Mouse (Mus musculus): ENCODE measurements around the gene Polm. TPM values are rescaled to one million over a fixed set of nuclear protein-coding genes. Genes with fewer than 3 reads are reported as not detected.

The Polm gene
- polyA plus RNA-seq (2014; fragmentation: Nextera tagmentation; extraction: Ambion mirVana) = 7.0 and 7.1 TPM in 2 replicates

DNA sequence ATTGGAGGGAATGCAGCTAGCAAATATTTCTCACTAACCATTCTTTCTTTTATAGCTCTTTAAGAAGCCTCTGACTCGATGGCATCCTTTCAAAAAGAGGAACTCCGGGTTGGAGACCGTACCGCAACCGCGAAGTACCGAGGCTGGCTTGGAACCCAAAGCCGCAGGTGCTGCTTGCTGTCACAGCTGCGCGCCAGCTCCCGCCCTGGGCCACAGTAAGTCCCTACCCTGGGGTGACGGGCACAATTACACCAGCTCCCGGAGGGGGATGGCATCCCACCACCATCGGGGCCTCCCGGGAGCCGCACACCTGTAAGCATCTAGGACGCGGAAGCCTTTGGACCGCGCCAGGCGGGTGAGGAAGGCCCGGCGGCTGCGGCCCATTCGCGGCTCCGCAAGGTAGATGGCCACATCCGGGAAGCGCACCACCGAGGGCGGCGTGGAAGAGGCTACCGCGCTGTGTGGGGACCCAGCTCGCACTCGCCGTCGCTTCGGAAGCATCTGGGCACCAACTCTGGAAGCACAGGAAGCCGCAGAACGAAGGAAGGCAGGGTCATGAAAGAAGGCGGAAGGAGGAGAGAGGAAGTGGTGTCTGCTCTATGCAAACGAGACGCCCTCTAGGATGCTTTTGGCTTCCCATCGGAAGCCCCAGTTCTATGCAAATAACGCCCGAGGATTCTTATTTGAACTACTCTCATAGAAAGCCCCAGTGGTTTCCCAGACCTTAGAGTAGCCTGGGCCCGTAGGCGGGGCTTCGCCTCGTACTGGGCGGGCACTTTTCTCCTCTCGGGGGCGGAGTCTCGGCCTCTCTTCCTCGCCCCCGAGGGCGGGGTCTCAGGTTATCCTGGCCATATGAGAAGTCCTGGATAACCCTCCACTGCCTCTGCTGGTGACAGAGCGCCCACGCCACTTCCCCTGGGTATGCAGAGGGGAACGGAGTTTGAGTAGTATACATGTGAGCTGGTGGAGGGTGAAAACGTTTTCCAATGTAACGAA lies at the start of gene Polm:
Gene Polm (minus strand): TSS at position 766 of the 996 bp plus-strand sequence.
- Histone ChIP-seq H3K4me3 (ENCODE audit: low read depth, low read length) (peak within 1 kb of the TSS; percentile 72), H3K9ac (replicated peaks; ENCODE audit: low read length) (peak within 1 kb of the TSS; percentile 78), H3K27ac (replicated peaks; ENCODE audit: low read depth, low read length) (no peak within 1 kb of the TSS; the same call in 1 of the 2 replicates), H3K27me3 (ENCODE audit: control insufficient read depth, insufficient read depth, low read length) (no peaks in the 10 kb centered on the region), H3K9me3 (replicated peaks; ENCODE audit: control insufficient read depth, low read length) (no peaks in the 10 kb centered on the region), H3K4me1 (ENCODE audit: control insufficient read depth, insufficient read depth, low read length) (no peaks in the 10 kb centered on the region), H3K36me3 (replicated peaks; ENCODE audit: control insufficient read depth, insufficient read depth, low read depth, low read length) (no peaks in the 10 kb centered on the region; the same call in 1 of the 2 replicates), H3K4me2 (ENCODE audit: low read depth, low read length) (peak within 1 kb of the TSS; percentile 92)
- DNase-seq (ENCODE audit: low spot score) = peak; percentile 98
- under 1% methylated on average over 63 of the region's 63 CpGs for WGBS
- ATAC-seq (replicated peaks; ENCODE audit: insufficient number of reproducible peaks, low FRiP score, low TSS enrichment, low read depth) = peak; percentile 93

DNA sequence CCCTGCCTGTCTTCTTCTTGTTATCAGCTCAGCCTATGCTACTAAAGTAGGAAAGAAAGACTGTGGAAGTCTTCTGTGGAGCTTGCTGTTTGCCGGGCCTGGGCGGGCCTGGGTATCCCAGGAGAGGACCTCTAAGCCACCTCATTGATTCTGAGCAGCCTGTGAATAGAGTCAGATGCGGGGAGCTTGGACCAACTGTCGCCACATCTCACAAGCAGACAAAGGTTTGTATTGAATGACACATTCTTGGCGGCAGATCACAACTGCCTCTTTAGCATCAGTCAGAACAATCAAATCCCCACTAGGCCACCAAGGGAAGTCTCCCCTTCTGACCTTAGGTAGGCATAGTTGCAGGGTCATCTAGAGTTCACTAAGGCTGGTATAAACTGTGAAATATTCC lies 49.4 kb upstream of the Polm start:
- DNase-seq (ENCODE audit: low spot score) = no peak
- ATAC-seq (replicated peaks; ENCODE audit: insufficient number of reproducible peaks, low FRiP score, low TSS enrichment, low read depth) = no peak
- Histone ChIP-seq H3K4me3 (ENCODE audit: low read depth, low read length) (no peak overlapping the region), H3K36me3 (replicated peaks; ENCODE audit: control insufficient read depth, insufficient read depth, low read depth, low read length) (no peaks in the 10 kb centered on the region), H3K4me2 (ENCODE audit: low read depth, low read length) (no peak overlapping the region), H3K27ac (replicated peaks; ENCODE audit: low read depth, low read length) (0 out of 2 replicates have a peak overlapping the region, but pooled peaks have one; percentile 4), H3K9ac (replicated peaks; ENCODE audit: low read length) (no peak overlapping the region), H3K9me3 (replicated peaks; ENCODE audit: control insufficient read depth, low read length) (no peaks in the 10 kb centered on the region), H3K4me1 (ENCODE audit: control insufficient read depth, insufficient read depth, low read length) (peaks cover 3% of the 10 kb centered on the region; the same call in 1 of the 2 replicates), H3K27me3 (ENCODE audit: control insufficient read depth, insufficient read depth, low read length) (no peaks in the 10 kb centered on the region)
- WGBS = 38% methylated on average over 5 of the region's 5 CpGs

DNA sequence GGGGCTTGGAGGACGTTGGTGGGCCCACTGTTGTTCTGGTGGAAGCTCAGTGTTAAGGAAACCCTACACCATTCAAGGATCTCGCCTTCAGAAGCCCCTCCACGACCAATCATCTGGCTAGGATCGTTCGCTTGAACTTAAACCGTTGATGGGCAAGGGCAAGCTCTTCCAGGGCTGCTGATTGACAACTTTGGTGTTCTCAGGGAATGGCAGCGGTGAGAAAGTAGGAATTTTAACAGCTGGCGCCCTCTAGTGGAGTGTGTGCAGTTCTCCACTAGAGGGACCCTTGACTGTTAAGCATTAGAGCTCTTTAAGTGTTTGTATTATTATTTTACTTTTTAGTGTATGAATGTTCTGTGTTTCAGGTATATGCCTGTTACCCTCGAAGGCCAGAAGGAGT lies 48.4 kb upstream of the Polm start:
- Histone ChIP-seq H3K27me3 (ENCODE audit: control insufficient read depth, insufficient read depth, low read length) (no peaks in the 10 kb centered on the region), H3K36me3 (replicated peaks; ENCODE audit: control insufficient read depth, insufficient read depth, low read depth, low read length) (no peaks in the 10 kb centered on the region), H3K27ac (replicated peaks; ENCODE audit: low read depth, low read length) (no peak overlapping the region), H3K9me3 (replicated peaks; ENCODE audit: control insufficient read depth, low read length) (no peaks in the 10 kb centered on the region), H3K4me2 (ENCODE audit: low read depth, low read length) (no peak overlapping the region), H3K4me3 (ENCODE audit: low read depth, low read length) (no peak overlapping the region), H3K9ac (replicated peaks; ENCODE audit: low read length) (no peak overlapping the region), H3K4me1 (ENCODE audit: control insufficient read depth, insufficient read depth, low read length) (peaks cover 3% of the 10 kb centered on the region; the same call in 1 of the 2 replicates)
- DNase-seq (ENCODE audit: low spot score) (peak; percentile 86), ATAC-seq (replicated peaks; ENCODE audit: insufficient number of reproducible peaks, low FRiP score, low TSS enrichment, low read depth) (no peak)
- 23% methylated on average over 9 of the region's 9 CpGs for WGBS

DNA sequence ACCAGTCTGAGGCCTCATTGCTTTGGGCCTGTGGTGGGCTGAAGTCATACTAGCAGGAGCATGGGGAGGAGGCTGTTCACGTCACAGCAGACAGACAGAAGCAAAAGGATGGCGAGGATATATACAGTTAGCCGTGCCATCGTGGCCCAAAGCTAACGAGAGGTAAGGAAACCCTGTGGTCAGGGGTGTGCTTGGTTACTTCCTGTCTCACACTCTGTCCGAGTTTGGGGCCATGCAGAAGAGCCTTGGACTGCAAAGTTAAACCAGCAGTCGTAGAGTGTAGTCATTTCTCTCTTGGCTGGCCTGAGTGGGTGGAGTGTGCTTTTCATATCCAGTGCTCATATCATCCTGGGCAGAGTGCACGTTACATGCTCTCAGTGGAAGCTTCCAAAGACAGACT lies 44.7 kb upstream of the Polm start:
- ATAC-seq (replicated peaks; ENCODE audit: insufficient number of reproducible peaks, low FRiP score, low TSS enrichment, low read depth) = no peak
- Histone ChIP-seq H3K36me3 (replicated peaks; ENCODE audit: control insufficient read depth, insufficient read depth, low read depth, low read length) (no peaks in the 10 kb centered on the region), H3K27ac (replicated peaks; ENCODE audit: low read depth, low read length) (no peak overlapping the region), H3K4me1 (ENCODE audit: control insufficient read depth, insufficient read depth, low read length) (no peaks in the 10 kb centered on the region), H3K9me3 (replicated peaks; ENCODE audit: control insufficient read depth, low read length) (no peaks in the 10 kb centered on the region), H3K9ac (replicated peaks; ENCODE audit: low read length) (no peak overlapping the region), H3K4me2 (ENCODE audit: low read depth, low read length) (no peak overlapping the region), H3K27me3 (ENCODE audit: control insufficient read depth, insufficient read depth, low read length) (no peaks in the 10 kb centered on the region), H3K4me3 (ENCODE audit: low read depth, low read length) (no peak overlapping the region)
- DNase-seq (ENCODE audit: low spot score) = no peak
- WGBS = 78% methylated on average over 8 of the region's 8 CpGs

DNA sequence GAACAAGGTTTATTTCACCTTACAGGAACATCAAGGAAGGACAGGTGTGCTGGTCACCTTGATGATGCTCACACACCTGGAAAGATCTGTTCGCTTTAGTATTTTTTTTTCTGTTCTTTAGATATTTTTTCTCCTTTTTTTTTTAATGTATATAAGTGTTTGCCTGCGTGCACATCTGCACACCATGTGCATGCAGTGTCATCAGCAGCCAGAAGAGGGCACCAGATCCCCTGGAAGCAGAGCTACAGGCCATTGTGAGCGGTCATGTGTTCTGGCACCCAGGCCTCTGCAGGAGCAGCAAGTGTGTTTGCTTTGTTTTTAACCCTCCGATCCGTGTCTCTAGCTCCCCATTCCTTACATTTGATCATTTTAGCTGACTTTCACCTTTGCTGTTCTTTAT lies 42.1 kb upstream of the Polm start:
- 44% methylated on average over 5 of the region's 5 CpGs for WGBS
- ATAC-seq (replicated peaks; ENCODE audit: insufficient number of reproducible peaks, low FRiP score, low TSS enrichment, low read depth) = no peak
- H3K4me1 ChIP-seq (ENCODE audit: control insufficient read depth, insufficient read depth, low read length) = peaks cover 5% of the 10 kb centered on the region; the same call in 1 of the 2 replicates
- no peaks in the 10 kb centered on the region for H3K9me3 ChIP-seq (replicated peaks; ENCODE audit: control insufficient read depth, low read length)
- no peak overlapping the region for H3K4me3 ChIP-seq (ENCODE audit: low read depth, low read length)
- peak; percentile 71 for DNase-seq (ENCODE audit: low spot score)
- no peak overlapping the region for H3K27ac ChIP-seq (replicated peaks; ENCODE audit: low read depth, low read length)
- no peak overlapping the region for H3K4me2 ChIP-seq (ENCODE audit: low read depth, low read length)
- no peaks in the 10 kb centered on the region; the same call in 1 of the 2 replicates for H3K36me3 ChIP-seq (replicated peaks; ENCODE audit: control insufficient read depth, insufficient read depth, low read depth, low read length)
- H3K9ac ChIP-seq (replicated peaks; ENCODE audit: low read length) = no peak overlapping the region
- no peaks in the 10 kb centered on the region for H3K27me3 ChIP-seq (ENCODE audit: control insufficient read depth, insufficient read depth, low read length)

DNA sequence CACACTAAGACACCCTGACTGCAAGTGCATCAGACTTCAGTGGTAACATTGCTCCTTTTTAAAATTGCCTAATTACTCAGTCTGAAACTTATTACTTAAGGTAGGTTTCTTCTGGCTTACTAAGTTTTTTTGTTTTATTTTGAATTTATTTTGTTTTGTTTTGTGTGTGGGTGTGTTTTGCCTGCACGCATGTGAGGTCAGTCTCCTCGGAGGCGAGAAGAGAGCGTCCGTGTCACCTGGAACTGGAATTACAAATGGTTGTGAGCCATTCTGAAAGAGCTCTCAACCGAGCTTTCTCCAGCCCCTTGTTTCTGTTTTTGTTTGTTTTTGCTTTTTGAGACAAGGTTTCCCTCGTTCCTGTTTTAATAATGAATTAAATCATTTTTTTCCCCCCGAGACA lies 40.8 kb upstream of the Polm start:
- peaks cover 5% of the 10 kb centered on the region; the same call in 1 of the 2 replicates for H3K4me1 ChIP-seq (ENCODE audit: control insufficient read depth, insufficient read depth, low read length)
- H3K4me3 ChIP-seq (ENCODE audit: low read depth, low read length) = peak overlapping the region; percentile 63
- ATAC-seq (replicated peaks; ENCODE audit: insufficient number of reproducible peaks, low FRiP score, low TSS enrichment, low read depth) = no peak
- peak overlapping the region; percentile 66 for H3K9ac ChIP-seq (replicated peaks; ENCODE audit: low read length)
- peak overlapping the region; percentile 78 for H3K27ac ChIP-seq (replicated peaks; ENCODE audit: low read depth, low read length)
- WGBS = 47% methylated on average over 8 of the region's 8 CpGs
- peak overlapping the region; percentile 65 for H3K4me2 ChIP-seq (ENCODE audit: low read depth, low read length)
- peaks cover 5% of the 10 kb centered on the region for H3K36me3 ChIP-seq (replicated peaks; ENCODE audit: control insufficient read depth, insufficient read depth, low read depth, low read length)
- H3K27me3 ChIP-seq (ENCODE audit: control insufficient read depth, insufficient read depth, low read length) = no peaks in the 10 kb centered on the region
- no peaks in the 10 kb centered on the region for H3K9me3 ChIP-seq (replicated peaks; ENCODE audit: control insufficient read depth, low read length)
- DNase-seq (ENCODE audit: low spot score) = no peak

DNA sequence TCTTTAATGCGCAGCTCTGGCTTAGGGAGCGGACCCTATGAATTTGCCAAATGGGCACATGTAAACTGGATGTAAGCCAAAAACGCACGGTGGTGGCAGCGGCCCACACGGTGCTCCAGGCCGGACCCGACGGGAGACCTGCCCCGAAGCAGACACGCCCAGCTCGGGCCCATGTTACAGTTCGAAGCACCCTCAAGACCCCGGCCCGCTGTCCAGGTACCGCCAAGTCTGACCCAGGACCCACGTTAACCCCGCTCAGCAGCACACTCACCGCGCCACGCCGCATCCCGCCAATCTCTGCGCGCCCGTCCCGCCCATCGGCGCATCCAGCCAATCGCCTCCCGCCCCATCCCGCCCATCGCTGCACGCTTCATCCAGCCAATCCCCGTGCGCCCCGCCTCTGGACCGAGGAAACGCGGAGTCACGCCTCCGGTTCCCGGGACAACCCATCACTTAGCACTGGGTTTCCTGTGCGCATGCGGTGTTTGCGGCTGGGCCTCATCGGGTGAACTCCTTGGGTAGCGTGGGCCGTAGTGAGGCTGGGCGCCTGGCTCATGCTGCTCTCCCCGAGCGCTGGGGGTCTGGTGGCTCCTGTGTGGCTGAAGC lies 40.2 kb upstream of the Polm start, which contains the start of gene Pold2:
Gene Pold2 (minus strand): TSS at position 372 of the 606 bp plus-strand sequence.
- peak within 1 kb of the TSS; percentile 63 for H3K4me3 ChIP-seq (ENCODE audit: low read depth, low read length)
- under 1% methylated on average over 52 of the region's 52 CpGs for WGBS
- H3K27me3 ChIP-seq (ENCODE audit: control insufficient read depth, insufficient read depth, low read length) = no peaks in the 10 kb centered on the region
- no peaks in the 10 kb centered on the region for H3K9me3 ChIP-seq (replicated peaks; ENCODE audit: control insufficient read depth, low read length)
- peak; percentile 98 for ATAC-seq (replicated peaks; ENCODE audit: insufficient number of reproducible peaks, low FRiP score, low TSS enrichment, low read depth)
- peaks cover 5% of the 10 kb centered on the region for H3K36me3 ChIP-seq (replicated peaks; ENCODE audit: control insufficient read depth, insufficient read depth, low read depth, low read length)
- H3K27ac ChIP-seq (replicated peaks; ENCODE audit: low read depth, low read length) = peak within 1 kb of the TSS; percentile 78
- peak within 1 kb of the TSS; percentile 65 for H3K4me2 ChIP-seq (ENCODE audit: low read depth, low read length)
- peaks cover 5% of the 10 kb centered on the region; the same call in 1 of the 2 replicates for H3K4me1 ChIP-seq (ENCODE audit: control insufficient read depth, insufficient read depth, low read length)
- peak within 1 kb of the TSS; percentile 71 for H3K9ac ChIP-seq (replicated peaks; ENCODE audit: low read length)
- DNase-seq (ENCODE audit: low spot score) = peak; percentile 99

All from embryonic facial prominence, embryonic 11.5 days (tissue).